Mouse (Mus musculus) neural tube, embryonic 11.5 days (tissue): ENCODE measurements around the gene Aqp7. TPM values are rescaled to one million over a fixed set of nuclear protein-coding genes. Genes with fewer than 3 reads are reported as not detected.

Source experiments
- ATAC-seq: fragments of 200-750 bp; cut with Nextera tagmentation; 2 replicates; pipeline ENCODE4 v1.8.0; 2017; ENCODE audit warnings: moderate number of reproducible peaks, mild to moderate bottlenecking, moderate TSS enrichment, moderate library complexity; ENCODE audit not compliant: insufficient read depth, low FRiP score, low TSS enrichment
- DNase-seq: peaks from one replicate; pipeline ENCODE4 v3.0.0-alpha.2; 2015; ENCODE audit warnings: low spot score
- H3K27ac ChIP-seq: fragments of 300-500 bp; sonication (generic); 2 replicates; pipeline ENCODE4 v1.5.1; 2014; ENCODE audit warnings: low read depth, mild to moderate bottlenecking, low read length
- H3K27me3 ChIP-seq: fragments of 300-500 bp; sonication (generic); 2 replicates; pipeline ENCODE4 v1.6.1; 2014; ENCODE audit warnings: mild to moderate bottlenecking, low read length, mixed read lengths; ENCODE audit not compliant: control insufficient read depth, insufficient read depth
- H3K36me3 ChIP-seq: fragments of 300-500 bp; sonication (generic); 2 replicates; pipeline ENCODE4 v1.6.1; 2014; ENCODE audit warnings: mild to moderate bottlenecking, low read length, moderate library complexity, mixed read lengths; ENCODE audit not compliant: control insufficient read depth, insufficient read depth
- H3K4me1 ChIP-seq: fragments of 300-500 bp; sonication (generic); 2 replicates; pipeline ENCODE4 v1.6.1; 2014; ENCODE audit warnings: low read length, mixed read lengths; ENCODE audit not compliant: control insufficient read depth, insufficient read depth
- H3K4me2 ChIP-seq: fragments of 300-500 bp; sonication (generic); 2 replicates; pipeline ENCODE4 v1.6.1; 2014; ENCODE audit warnings: low read depth, mild to moderate bottlenecking, moderate library complexity
- H3K4me3 ChIP-seq: fragments of 300-500 bp; sonication (generic); 2 replicates; pipeline ENCODE4 v1.5.1; 2014; ENCODE audit warnings: low read depth, low read length
- H3K9ac ChIP-seq: fragments of 300-500 bp; sonication (generic); 2 replicates; pipeline ENCODE4 v1.6.1; 2014; ENCODE audit warnings: mild to moderate bottlenecking, low read length
- H3K9me3 ChIP-seq: fragments of 300-500 bp; sonication (generic); 2 replicates; pipeline ENCODE4 v1.6.1; 2016; ENCODE audit warnings: low read length; ENCODE audit not compliant: control insufficient read depth
- WGBS: fragments of 180-500 bp; shearing (Covaris S2); extraction: QIAGEN DNeasy Blood & Tissue Kit; methylation state at CpG from one replicate; pipeline ENCODE4 v1.1.7; 2014; 5-methylcytosine and 5-hydroxymethylcytosine counted together
- polyA plus RNA-seq: library from polyadenylated mRNA; unstranded; fragments of >200 nt; fragmentation: Nextera tagmentation; extraction: Ambion mirVana; gene quantifications from 2 replicates; pipeline ENCODE4 v1.2.1, GENCODE M21; 2014

The Aqp7 gene
- polyA plus RNA-seq, result not detected in 2 replicates

DNA sequence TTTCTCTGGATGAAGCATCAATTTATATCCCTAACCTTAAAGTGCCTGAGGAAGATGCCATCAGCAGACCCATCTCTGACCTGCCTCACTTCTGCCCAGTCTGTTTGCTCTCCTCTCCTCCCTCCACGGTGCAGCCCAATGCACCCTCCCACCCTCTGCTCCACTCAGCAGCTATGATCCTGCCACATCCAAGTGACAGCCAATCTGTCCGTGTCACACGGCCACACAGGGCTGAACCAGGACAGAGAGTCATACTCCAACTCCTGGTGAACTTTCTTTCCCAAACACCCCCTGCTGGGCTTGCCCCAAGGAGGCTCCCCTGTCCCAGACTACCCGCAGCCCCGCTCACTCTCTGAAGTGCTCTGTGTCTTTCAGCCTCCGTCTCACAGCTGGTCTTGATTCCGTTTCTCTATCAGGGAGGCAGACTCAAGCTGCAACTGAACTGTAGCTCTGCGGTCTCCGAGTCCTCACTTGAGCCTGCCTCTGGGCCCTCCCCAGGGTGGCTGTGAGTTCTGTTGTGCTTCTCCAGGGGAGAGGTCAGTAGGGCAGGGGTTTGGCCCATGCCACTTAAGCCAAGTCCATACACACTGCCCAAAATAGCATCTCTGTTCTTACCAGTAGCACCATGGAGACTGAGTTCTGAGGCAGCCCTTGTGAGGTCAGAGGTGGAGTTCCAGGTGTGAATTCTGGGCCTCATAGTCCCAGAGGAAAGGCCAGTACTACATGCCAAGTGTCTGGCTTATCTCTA, at the start of gene Aqp7:
TSS of gene Aqp7 (minus strand) at position 616 of the 748 bp plus-strand sequence.
- no peak within 1 kb of the TSS for H3K4me2 ChIP-seq
- DNase-seq (no peak), ATAC-seq (no peak)
- no peak within 1 kb of the TSS for H3K4me3 ChIP-seq
- H3K9me3 ChIP-seq, result no peaks in the 10 kb centered on the region
- no peaks in the 10 kb centered on the region for H3K4me1 ChIP-seq
- H3K27me3 ChIP-seq, result no peaks in the 10 kb centered on the region
- WGBS, result 40% methylated on average over 9 of the region's 9 CpGs
- no peak within 1 kb of the TSS for H3K9ac ChIP-seq
- H3K36me3 ChIP-seq, result no peaks in the 10 kb centered on the region
- H3K27ac ChIP-seq, result no peak within 1 kb of the TSS

- Histone ChIP-seq H3K4me3 (peak overlapping the region; percentile 30; the same call in 1 of the 2 replicates), H3K9ac (no peak overlapping the region), H3K4me1 (peaks cover 6% of the 10 kb centered on the region), H3K27ac (no peak overlapping the region), H3K27me3 (peaks cover 20% of the 10 kb centered on the region), H3K4me2 (peak overlapping the region; percentile 71), H3K36me3 (no peaks in the 10 kb centered on the region), H3K9me3 (no peaks in the 10 kb centered on the region)
- ATAC-seq (no peak), DNase-seq (no peak)
- 38% methylated on average over 13 of the region's 13 CpGs for WGBS
Measured at GRCm38 (mm10) chr4:41097381-41097780, 49.4 kb upstream of the Aqp7 start.

DNA sequence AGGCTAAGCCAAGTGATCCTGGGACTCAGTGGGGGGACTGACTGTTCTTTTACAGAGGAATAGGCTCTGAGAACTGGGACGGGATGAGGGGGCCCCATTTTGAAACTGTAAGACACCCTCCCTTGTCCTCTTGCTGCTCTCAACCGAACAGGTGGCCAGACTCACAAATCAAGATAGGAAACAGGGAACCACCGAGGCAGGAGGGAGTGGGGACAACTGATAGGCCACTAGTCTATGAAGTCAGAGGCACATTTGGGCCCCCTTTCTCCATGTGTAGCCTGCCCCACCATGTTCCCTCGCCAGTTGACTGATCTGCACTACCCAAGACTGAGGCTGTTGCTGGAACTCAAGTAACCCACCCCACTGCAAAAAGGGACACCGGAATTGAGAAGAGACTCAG, 48.9 kb upstream of the Aqp7 start:
- 73% methylated on average over 5 of the region's 5 CpGs for WGBS
- ATAC-seq (no peak), DNase-seq (no peak)
- Histone ChIP-seq H3K4me2 (no peak overlapping the region), H3K4me3 (no peak overlapping the region), H3K27me3 (peaks cover 20% of the 10 kb centered on the region), H3K27ac (no peak overlapping the region), H3K4me1 (peaks cover 6% of the 10 kb centered on the region), H3K9ac (no peak overlapping the region), H3K9me3 (no peaks in the 10 kb centered on the region), H3K36me3 (no peaks in the 10 kb centered on the region)

DNA sequence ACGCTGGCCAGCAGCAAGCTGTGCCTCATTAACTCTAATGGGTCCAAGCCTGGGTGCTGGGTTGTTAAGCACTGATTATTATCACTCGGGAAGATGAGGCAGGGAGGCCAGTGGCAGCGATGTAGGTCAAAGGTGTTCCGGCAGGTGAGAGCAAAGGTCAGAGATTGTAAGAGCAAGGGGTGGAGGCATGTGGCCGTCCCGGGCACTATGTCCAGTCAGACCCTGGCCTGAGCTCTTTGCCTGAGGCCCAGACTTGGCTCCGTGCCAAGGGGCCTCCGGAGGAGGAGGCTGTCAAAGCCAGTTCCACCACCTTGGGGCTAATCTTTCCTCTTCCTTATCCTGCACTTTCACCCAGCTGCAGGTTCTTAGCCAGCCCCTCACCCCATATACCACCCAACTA, 48.2 kb upstream of the Aqp7 start:
- Histone ChIP-seq H3K4me1 (peaks cover 6% of the 10 kb centered on the region), H3K27me3 (peaks cover 20% of the 10 kb centered on the region), H3K27ac (no peak overlapping the region), H3K9ac (no peak overlapping the region), H3K36me3 (no peaks in the 10 kb centered on the region), H3K4me3 (no peak overlapping the region), H3K9me3 (no peaks in the 10 kb centered on the region), H3K4me2 (no peak overlapping the region)
- DNase-seq (no peak), ATAC-seq (no peak)
- 71% methylated on average over 8 of the region's 8 CpGs for WGBS

GRCm38 (mm10) chr4:41094361-41094760, 46.4 kb upstream of the Aqp7 start:
- no peaks in the 10 kb centered on the region for H3K36me3 ChIP-seq
- DNase-seq, result no peak
- ATAC-seq, result no peak
- H3K27ac ChIP-seq, result no peak overlapping the region
- no peak overlapping the region for H3K4me2 ChIP-seq
- 87% methylated on average over 9 of the region's 9 CpGs for WGBS
- no peak overlapping the region for H3K9ac ChIP-seq
- H3K9me3 ChIP-seq, result no peaks in the 10 kb centered on the region
- H3K27me3 ChIP-seq, result peaks cover 20% of the 10 kb centered on the region
- no peak overlapping the region for H3K4me3 ChIP-seq
- peaks cover 6% of the 10 kb centered on the region for H3K4me1 ChIP-seq

GRCm38 (mm10) chr4:41092958-41093357, 45.0 kb upstream of the Aqp7 start:
- peaks cover 2% of the 10 kb centered on the region; the same call in 1 of the 2 replicates for H3K4me1 ChIP-seq
- ATAC-seq, result no peak
- WGBS, result 60% methylated on average over 1 of the region's 1 CpGs

DNA sequence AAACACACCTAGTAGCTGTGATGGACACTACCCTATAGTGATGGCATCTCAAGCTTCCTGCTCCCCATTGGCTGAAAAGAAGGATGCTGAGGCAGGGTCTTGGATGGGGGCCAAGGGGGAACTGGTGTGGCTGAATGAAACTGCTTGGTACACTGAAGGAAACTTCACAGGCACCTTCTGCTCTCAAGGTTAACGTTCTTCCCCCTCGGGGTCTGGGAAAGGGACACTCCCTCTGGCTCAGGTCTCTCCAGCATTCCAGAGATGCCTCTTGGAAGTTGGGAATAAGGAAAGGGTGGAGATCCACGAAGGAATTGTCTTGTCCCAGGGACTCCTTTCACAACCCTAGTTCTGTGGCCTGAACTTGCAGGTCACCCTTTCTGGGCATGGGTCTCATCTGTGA, 43.5 kb upstream of the Aqp7 start:
- H3K4me2 ChIP-seq, result no peak overlapping the region
- ATAC-seq (no peak), DNase-seq (no peak)
- no peak overlapping the region for H3K9ac ChIP-seq
- no peaks in the 10 kb centered on the region for H3K27me3 ChIP-seq
- H3K36me3 ChIP-seq, result no peaks in the 10 kb centered on the region
- WGBS, result 56% methylated on average over 3 of the region's 3 CpGs
- no peak overlapping the region for H3K27ac ChIP-seq
- H3K4me1 ChIP-seq, result no peaks in the 10 kb centered on the region
- no peak overlapping the region for H3K4me3 ChIP-seq
- no peaks in the 10 kb centered on the region for H3K9me3 ChIP-seq

More at GRCm38 (mm10) chr4:41092958-41093357, 45.0 kb upstream of the Aqp7 start:
- Histone ChIP-seq H3K9ac (no peak overlapping the region), H3K4me2 (no peak overlapping the region), H3K36me3 (no peaks in the 10 kb centered on the region), H3K9me3 (no peaks in the 10 kb centered on the region), H3K4me3 (no peak overlapping the region), H3K27me3 (peaks cover 11% of the 10 kb centered on the region), H3K27ac (no peak overlapping the region)
- no peak for DNase-seq

- Histone ChIP-seq H3K36me3 (no peaks in the 10 kb centered on the region), H3K27me3 (no peaks in the 10 kb centered on the region), H3K27ac (no peak overlapping the region), H3K4me1 (no peaks in the 10 kb centered on the region), H3K9me3 (no peaks in the 10 kb centered on the region), H3K9ac (no peak overlapping the region), H3K4me3 (no peak overlapping the region), H3K4me2 (no peak overlapping the region)
- ATAC-seq, result no peak
- DNase-seq, result no peak
- WGBS, result 89% methylated on average over 2 of the region's 2 CpGs
Measured at GRCm38 (mm10) chr4:41089705-41090104, 41.8 kb upstream of the Aqp7 start.

DNA sequence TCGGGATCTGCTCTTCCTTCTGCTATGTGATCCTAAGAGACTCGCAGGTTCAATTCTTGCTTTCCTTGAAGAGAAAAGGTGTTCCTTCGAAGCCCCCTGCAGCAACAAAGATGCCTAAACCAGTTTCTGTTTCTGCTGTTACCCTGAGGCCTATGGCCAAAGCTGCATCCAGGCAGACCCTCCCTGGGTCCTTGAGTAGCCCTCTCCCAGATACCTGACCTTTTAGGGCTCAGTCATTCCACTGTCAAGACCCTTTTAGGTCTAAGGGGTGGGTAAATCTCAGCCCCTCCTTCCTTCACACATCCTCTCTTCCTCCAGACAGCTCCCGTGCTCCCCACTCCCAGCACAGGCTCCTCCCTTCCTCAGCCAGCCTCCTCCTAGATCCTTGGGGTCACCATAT, 41.2 kb upstream of the Aqp7 start:
- H3K9ac ChIP-seq, result no peak overlapping the region
- DNase-seq, result no peak
- H3K4me1 ChIP-seq, result no peaks in the 10 kb centered on the region
- no peak overlapping the region for H3K4me3 ChIP-seq
- H3K36me3 ChIP-seq, result no peaks in the 10 kb centered on the region
- no peaks in the 10 kb centered on the region for H3K9me3 ChIP-seq
- WGBS, result 86% methylated on average over 4 of the region's 4 CpGs
- H3K27me3 ChIP-seq, result no peaks in the 10 kb centered on the region
- no peak overlapping the region for H3K27ac ChIP-seq
- H3K4me2 ChIP-seq, result no peak overlapping the region
- no peak for ATAC-seq
